Mouse (Mus musculus) lung, embryonic 14.5 days (tissue): ENCODE measurements around the gene Apob. TPM values are rescaled to one million over a fixed set of nuclear protein-coding genes. Genes with fewer than 3 reads are reported as not detected.

Experiments used
- ATAC-seq: fragments of 200-750 bp; cut with Nextera tagmentation; 2 replicates; pipeline ENCODE4 v1.8.0; 2017; ENCODE audit warnings: mild to moderate bottlenecking, moderate TSS enrichment, moderate library complexity; ENCODE audit not compliant: insufficient read depth
- DNase-seq: peaks from one replicate; pipeline ENCODE4 v3.0.0-alpha.2; 2015
- H3K27ac ChIP-seq: fragments of 300-500 bp; sonication (generic); 2 replicates; pipeline ENCODE4 v1.5.1; 2014; ENCODE audit warnings: low read depth, mild to moderate bottlenecking, moderate library complexity
- H3K27me3 ChIP-seq: fragments of 300-500 bp; sonication (generic); 2 replicates; pipeline ENCODE4 v1.6.1; 2014; ENCODE audit warnings: low read length, control low read depth; ENCODE audit not compliant: insufficient read depth
- H3K36me3 ChIP-seq: fragments of 300-500 bp; sonication (generic); 2 replicates; pipeline ENCODE4 v1.6.1; 2014; ENCODE audit warnings: control low read depth; ENCODE audit not compliant: insufficient read depth
- H3K4me1 ChIP-seq: fragments of 300-500 bp; sonication (generic); 2 replicates; pipeline ENCODE4 v1.6.1; 2014; ENCODE audit warnings: antibody characterized with exemption, control low read depth; ENCODE audit not compliant: insufficient read depth
- H3K4me2 ChIP-seq: fragments of 300-500 bp; sonication (generic); 2 replicates; pipeline ENCODE4 v1.6.1; 2014; ENCODE audit warnings: mild to moderate bottlenecking
- H3K4me3 ChIP-seq: fragments of 300-500 bp; sonication (generic); 2 replicates; pipeline ENCODE4 v1.5.1; 2014; ENCODE audit warnings: low read depth, low read length
- H3K9ac ChIP-seq: fragments of 300-500 bp; sonication (generic); 2 replicates; pipeline ENCODE4 v1.6.1; 2014
- H3K9me3 ChIP-seq: fragments of 300-500 bp; sonication (generic); 2 replicates; pipeline ENCODE4 v1.6.1; 2016; ENCODE audit warnings: low read depth, low read length, control low read depth
- CTCF ChIP-seq: IDR thresholded peaks from 2 replicates; pipeline ENCODE4 v1.5.1; 2016; ENCODE audit warnings: antibody characterized with exemption, low read depth
- WGBS: fragments of 180-500 bp; shearing (Covaris S2); extraction: QIAGEN DNeasy Blood & Tissue Kit; methylation state at CpG from one replicate; pipeline ENCODE4 v1.1.7; 2014; 5-methylcytosine and 5-hydroxymethylcytosine counted together
- polyA plus RNA-seq: library from polyadenylated mRNA; unstranded; fragments of >200 nt; fragmentation: Nextera tagmentation; extraction: Ambion mirVana; gene quantifications from 2 replicates; pipeline ENCODE4 v1.2.1, GENCODE M21; 2014

The Apob gene
- polyA plus RNA-seq, 1 experiment from 2014 or later = 0.08 TPM

- 37% methylated on average over 11 of the region's 11 CpGs for WGBS
- H3K4me1 ChIP-seq = no peaks in the 10 kb centered on the region
- H3K27ac ChIP-seq = no peak overlapping the region
- TF ChIP-seq CTCF = no peak
- no peak overlapping the region for H3K4me3 ChIP-seq
- H3K9me3 ChIP-seq = no peaks in the 10 kb centered on the region
- ATAC-seq (no peak), DNase-seq (no peak)
- H3K27me3 ChIP-seq = no peaks in the 10 kb centered on the region
- no peak overlapping the region for H3K4me2 ChIP-seq
- no peak overlapping the region for H3K9ac ChIP-seq
- no peaks in the 10 kb centered on the region for H3K36me3 ChIP-seq
Measured at GRCm38 (mm10) chr12:8063363-8064065, 86.1 kb downstream of the Apob start.

Other genes starting within 250 kb of the Apob start
- gene Ldah, start 230.5 kb downstream of the Apob start, polyA plus RNA-seq = 48.5 and 56.6 TPM in 2 replicates